Mouse (Mus musculus): ENCODE measurements around the gene Wdr74.

DNA sequence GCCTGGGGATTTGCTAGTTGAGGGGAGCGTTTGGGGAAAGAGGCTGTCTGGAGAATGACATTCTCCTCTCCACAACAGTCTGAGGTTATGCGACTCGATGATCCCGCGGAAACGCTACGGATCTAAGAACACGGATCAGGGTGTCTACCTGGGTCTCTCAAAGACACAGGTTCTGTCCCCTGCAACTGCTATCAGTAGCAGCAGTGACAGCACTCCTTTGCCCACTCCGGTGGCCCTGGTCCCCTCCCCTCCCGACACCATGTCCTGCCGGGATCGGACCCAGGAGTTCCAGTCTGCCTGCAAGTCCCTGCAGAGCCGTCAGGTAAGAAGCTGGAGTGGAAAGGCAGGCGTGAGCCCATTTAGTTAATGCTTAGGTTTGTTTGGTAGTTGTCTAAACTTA is 6.5 kb downstream of the Wdr74 start:
- TF ChIP-seq MYC (IDR thresholded peaks at IDR 0.05; ENCODE audit: low read depth, low read length) (no peak), POLR2A (IDR thresholded peaks at IDR 0.05; ENCODE audit: control insufficient read depth in 1 of 2, insufficient read depth in 1 of 2, low read depth in 1 of 2, low read length in 2 of 2, poor library complexity in 1 of 2) (no peak), CTCF (IDR thresholded peaks at IDR 0.05 in 2 of 3, conservative IDR thresholded peaks at IDR 0.05 in 1 of 3; ENCODE audit: control insufficient read depth in 1 of 3, insufficient read depth in 1 of 3, low read depth in 2 of 3, low read length in 3 of 3, poor library complexity in 1 of 3, severe bottlenecking in 1 of 3) (no peak)
